Mouse (Mus musculus) lung, embryonic 15.5 days (tissue): Measurements from ENCODE around the gene Traf6. TPM values are rescaled to one million over a fixed set of nuclear protein-coding genes. Genes with fewer than 3 reads are reported as not detected.

Source experiments
- ATAC-seq: fragments of 200-750 bp; cut with Nextera tagmentation; 2 replicates; pipeline ENCODE4 v1.8.0; 2017; ENCODE audit warnings: moderate number of reproducible peaks, borderline replicate concordance; ENCODE audit not compliant: low FRiP score, low TSS enrichment; ENCODE audit errors: extremely low read depth
- H3K27ac ChIP-seq: fragments of 300-500 bp; sonication (generic); 2 replicates; pipeline ENCODE4 v1.5.1; 2015; ENCODE audit warnings: moderate library complexity, mild to moderate bottlenecking, inconsistent platforms
- H3K27me3 ChIP-seq: fragments of 300-500 bp; sonication (generic); 2 replicates; pipeline ENCODE4 v1.6.1; 2015; ENCODE audit warnings: inconsistent platforms
- H3K36me3 ChIP-seq: fragments of 300-500 bp; sonication (generic); 2 replicates; pipeline ENCODE4 v1.6.1; 2015; ENCODE audit warnings: inconsistent platforms
- H3K4me1 ChIP-seq: fragments of 300-500 bp; sonication (generic); 2 replicates; pipeline ENCODE4 v1.6.1; 2015; ENCODE audit warnings: inconsistent platforms
- H3K4me2 ChIP-seq: fragments of 300-500 bp; sonication (generic); 2 replicates; pipeline ENCODE4 v1.6.1; 2015; ENCODE audit warnings: inconsistent platforms, mild to moderate bottlenecking, moderate library complexity
- H3K4me3 ChIP-seq: fragments of 300-500 bp; sonication (generic); 2 replicates; pipeline ENCODE4 v1.5.1; 2015; ENCODE audit warnings: mild to moderate bottlenecking, inconsistent platforms
- H3K9ac ChIP-seq: fragments of 300-500 bp; sonication (generic); 2 replicates; pipeline ENCODE4 v1.6.1; 2015; ENCODE audit warnings: inconsistent platforms
- H3K9me3 ChIP-seq: fragments of 300-500 bp; sonication (generic); 2 replicates; pipeline ENCODE4 v1.6.1; 2016; ENCODE audit warnings: inconsistent platforms
- WGBS: fragments of 180-500 bp; shearing (Covaris S2); methylation state at CpG from one replicate; pipeline ENCODE4 v1.1.7; 2015; 5-methylcytosine and 5-hydroxymethylcytosine counted together
- polyA plus RNA-seq: library from polyadenylated mRNA; unstranded; fragments of >200 nt; fragmentation: Nextera tagmentation; extraction: Ambion mirVana; gene quantifications from 2 replicates; pipeline ENCODE4 v1.2.1, GENCODE M21; 2015

Gene Traf6
- polyA plus RNA-seq, 1 experiment from 2014 or later: 9.8 TPM

DNA sequence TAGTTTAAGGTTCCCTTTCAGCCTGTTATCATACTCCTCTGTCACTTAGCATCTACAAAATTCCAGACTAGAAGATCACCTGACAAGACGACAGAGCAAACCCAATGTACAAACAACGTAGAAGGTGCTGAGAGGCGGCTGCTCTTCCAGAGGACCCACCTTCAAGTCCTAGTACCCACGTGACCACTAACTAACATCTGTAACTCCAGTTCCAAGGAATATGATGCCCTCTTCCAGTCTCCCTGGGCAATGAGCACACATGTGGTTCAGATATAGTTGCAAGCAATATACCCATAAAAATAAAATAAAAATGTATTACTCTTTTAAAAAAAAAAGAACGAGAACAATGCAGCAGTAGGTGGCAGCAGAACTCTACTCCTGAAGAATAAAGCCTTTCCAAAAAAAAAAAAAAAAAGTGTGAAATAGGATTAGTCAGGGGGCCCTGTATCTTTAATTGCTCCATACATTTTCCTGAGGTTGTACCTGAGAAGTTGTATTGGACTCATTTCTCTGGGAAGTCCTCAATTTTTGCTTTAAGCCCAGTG lies 27.8 kb downstream of the Traf6 start:
- Histone ChIP-seq H3K36me3 (no peaks in the 10 kb centered on the region), H3K9ac (no peak overlapping the region), H3K27ac (no peak overlapping the region), H3K4me2 (no peak overlapping the region), H3K27me3 (no peaks in the 10 kb centered on the region), H3K9me3 (no peaks in the 10 kb centered on the region), H3K4me3 (no peak overlapping the region), H3K4me1 (0 out of 2 replicates have a peak, but pooled peaks cover 4% of the 10 kb centered on the region)
- 38% methylated on average over 5 of the region's 5 CpGs for WGBS
- ATAC-seq: no peak

DNA sequence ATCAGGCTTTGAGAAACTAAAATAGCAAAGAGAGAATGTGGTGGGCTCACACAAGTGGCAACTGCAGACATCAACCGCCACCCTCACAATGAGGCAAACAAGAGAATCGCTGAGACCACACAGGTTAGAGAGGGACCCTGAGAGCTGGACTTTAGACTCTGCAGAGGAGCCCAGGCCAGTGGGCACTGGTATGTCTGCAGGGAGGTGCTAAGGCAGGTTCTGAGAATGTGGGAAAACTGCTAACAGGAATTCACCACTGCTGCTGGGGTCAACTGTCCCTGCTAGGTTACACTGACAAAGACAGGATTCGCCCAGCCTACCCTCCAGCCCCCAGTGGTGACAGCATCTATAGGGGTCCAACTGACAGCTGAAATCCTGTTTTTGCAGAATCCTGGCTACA lies 33.4 kb downstream of the Traf6 start:
- ATAC-seq: no peak
- peaks cover 5% of the 10 kb centered on the region; the same call in 1 of the 2 replicates for H3K4me1 ChIP-seq
- no peaks in the 10 kb centered on the region for H3K9me3 ChIP-seq
- H3K27ac ChIP-seq: no peak overlapping the region
- WGBS: 92% methylated on average over 3 of the region's 3 CpGs
- H3K4me2 ChIP-seq: no peak overlapping the region
- H3K27me3 ChIP-seq: no peaks in the 10 kb centered on the region
- no peak overlapping the region for H3K9ac ChIP-seq
- no peak overlapping the region for H3K4me3 ChIP-seq
- peaks cover 4% of the 10 kb centered on the region for H3K36me3 ChIP-seq

DNA sequence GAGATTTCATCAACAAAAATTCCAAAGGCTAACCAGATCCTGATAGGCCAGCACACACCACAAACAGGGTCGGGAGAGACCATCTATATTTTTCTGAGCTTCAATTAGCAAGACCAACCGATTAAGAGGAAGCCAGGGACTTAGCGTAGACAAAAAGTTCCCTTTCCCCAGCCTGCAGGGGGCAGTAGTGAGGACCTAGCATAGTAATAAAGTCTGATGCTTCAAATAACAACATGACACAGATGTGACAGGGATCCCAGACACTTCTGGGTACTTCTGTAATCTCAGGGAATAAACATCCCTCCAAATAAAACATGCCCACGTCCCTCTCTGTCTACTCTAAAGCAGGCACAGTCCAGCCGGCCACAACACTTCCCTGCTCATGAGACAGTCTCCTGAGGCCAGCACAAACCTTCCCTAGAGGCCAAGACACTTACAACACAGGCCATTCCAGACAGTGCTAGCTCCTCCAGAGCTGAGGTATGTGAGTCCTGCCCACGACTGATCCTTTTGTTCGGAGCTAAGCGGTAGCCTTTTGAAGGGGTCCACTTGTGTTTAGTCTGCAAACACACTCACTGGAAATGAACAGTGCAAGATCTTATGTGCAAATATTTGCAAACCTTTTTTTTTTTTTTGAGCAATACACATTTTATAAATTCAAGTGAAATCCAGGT lies 37.6 kb downstream of the Traf6 start:
- H3K36me3 ChIP-seq: peaks cover 17% of the 10 kb centered on the region
- H3K9me3 ChIP-seq: no peaks in the 10 kb centered on the region
- ATAC-seq: peak; percentile 84
- peaks cover 9% of the 10 kb centered on the region; the same call in 1 of the 2 replicates for H3K4me1 ChIP-seq
- 50% methylated on average over 8 of the region's 8 CpGs for WGBS
- no peak overlapping the region for H3K9ac ChIP-seq
- no peaks in the 10 kb centered on the region for H3K27me3 ChIP-seq
- peak overlapping the region; percentile 61 for H3K27ac ChIP-seq
- no peak overlapping the region for H3K4me3 ChIP-seq
- no peak overlapping the region for H3K4me2 ChIP-seq

- Histone ChIP-seq H3K4me2 (no peak overlapping the region), H3K27me3 (no peaks in the 10 kb centered on the region), H3K4me1 (peaks cover 12% of the 10 kb centered on the region), H3K4me3 (no peak overlapping the region), H3K9ac (no peak overlapping the region), H3K27ac (0 out of 2 replicates have a peak overlapping the region, but pooled peaks have one; percentile 61), H3K9me3 (no peaks in the 10 kb centered on the region), H3K36me3 (peaks cover 17% of the 10 kb centered on the region)
- no peak for ATAC-seq
- WGBS: 89% methylated on average over 13 of the region's 13 CpGs
Measured at GRCm38 (mm10) chr2:101717162-101717561, 38.9 kb downstream of the Traf6 start.

DNA sequence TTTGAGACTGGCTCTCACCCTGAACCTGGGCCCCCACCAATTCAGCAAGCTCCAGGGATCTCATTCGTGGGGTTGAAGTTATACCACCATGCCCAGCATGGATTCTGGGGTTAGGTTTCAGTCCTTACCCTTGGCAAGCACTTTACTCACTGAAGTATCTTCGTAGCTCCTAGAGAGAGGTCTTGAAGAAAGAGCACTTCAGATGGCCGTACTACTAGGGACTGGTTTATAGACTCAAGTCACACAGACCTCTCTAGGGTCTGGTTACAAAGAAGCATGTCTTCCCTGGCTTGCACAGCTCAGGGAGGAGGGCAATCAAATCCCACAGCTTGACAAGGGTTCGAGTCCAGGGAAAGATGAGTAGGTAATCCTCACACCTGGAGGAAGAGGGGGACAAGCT lies 43.6 kb downstream of the Traf6 start:
- 65% methylated on average over 4 of the region's 4 CpGs for WGBS
- Histone ChIP-seq H3K36me3 (peaks cover 14% of the 10 kb centered on the region), H3K9ac (no peak overlapping the region), H3K9me3 (no peaks in the 10 kb centered on the region), H3K4me2 (no peak overlapping the region), H3K27me3 (no peaks in the 10 kb centered on the region), H3K4me1 (peaks cover 21% of the 10 kb centered on the region), H3K27ac (peak overlapping the region; percentile 60; the same call in 1 of the 2 replicates), H3K4me3 (no peak overlapping the region)
- ATAC-seq: 0 out of 2 replicates have a peak, but pooled peaks have one; percentile 25

GRCm38 (mm10) chr2:101722370-101723332 lies 44.4 kb downstream of the Traf6 start:
- Histone ChIP-seq H3K27me3 (no peaks in the 10 kb centered on the region), H3K9me3 (no peaks in the 10 kb centered on the region), H3K4me2 (no peak overlapping the region), H3K9ac (no peak overlapping the region), H3K4me1 (peaks cover 16% of the 10 kb centered on the region), H3K4me3 (no peak overlapping the region), H3K36me3 (peaks cover 10% of the 10 kb centered on the region), H3K27ac (peak overlapping the region; percentile 60)
- ATAC-seq: peak; percentile 25; the same call in 1 of the 2 replicates
- WGBS: 48% methylated on average over 8 of the region's 8 CpGs

DNA sequence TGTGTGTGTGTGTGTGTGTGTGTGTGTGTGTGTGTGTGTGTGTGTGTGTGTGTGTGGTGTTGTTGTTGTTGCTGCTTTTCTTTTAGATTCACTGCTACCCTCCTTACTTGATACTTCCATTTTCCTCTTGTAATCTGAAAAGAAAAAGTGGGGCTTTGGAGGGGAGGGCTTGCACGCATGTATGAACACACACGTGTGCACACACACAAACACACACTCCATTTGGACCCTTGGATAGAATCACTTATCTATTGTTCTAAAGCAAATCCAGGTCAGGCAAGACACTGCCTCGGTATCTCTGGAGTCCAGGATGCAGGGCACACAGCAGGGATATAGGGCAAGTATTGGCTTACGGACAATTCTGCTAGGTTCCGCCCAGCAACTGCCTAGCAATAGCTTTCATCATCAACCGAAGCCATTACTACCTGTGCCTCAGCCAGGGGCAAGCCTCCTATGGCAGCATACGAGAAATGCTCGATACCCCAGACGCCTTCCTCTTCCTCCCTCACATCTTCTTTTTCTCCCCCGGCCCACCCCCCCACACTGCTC lies 45.2 kb downstream of the Traf6 start:
- no peaks in the 10 kb centered on the region for H3K9me3 ChIP-seq
- H3K4me2 ChIP-seq: no peak overlapping the region
- no peak overlapping the region for H3K9ac ChIP-seq
- H3K27me3 ChIP-seq: no peaks in the 10 kb centered on the region
- peak overlapping the region; percentile 60; the same call in 1 of the 2 replicates for H3K27ac ChIP-seq
- 69% methylated on average over 10 of the region's 10 CpGs for WGBS
- no peak overlapping the region for H3K4me3 ChIP-seq
- H3K4me1 ChIP-seq: peaks cover 16% of the 10 kb centered on the region
- peaks cover 17% of the 10 kb centered on the region for H3K36me3 ChIP-seq
- ATAC-seq: no peak

- ATAC-seq: no peak
- no peak overlapping the region for H3K4me2 ChIP-seq
Measured at GRCm38 (mm10) chr2:101727787-101728186, 49.6 kb downstream of the Traf6 start.

GRCm38 (mm10) chr2:101729472-101729871 lies 51.2 kb downstream of the Traf6 start:
- Histone ChIP-seq H3K4me1 (peaks cover 8% of the 10 kb centered on the region), H3K9ac (no peak overlapping the region), H3K27ac (no peak overlapping the region), H3K9me3 (no peaks in the 10 kb centered on the region), H3K36me3 (peaks cover 47% of the 10 kb centered on the region), H3K27me3 (no peaks in the 10 kb centered on the region), H3K4me2 (no peak overlapping the region), H3K4me3 (no peak overlapping the region)
- no peak for ATAC-seq
- 50% methylated on average over 1 of the region's 1 CpGs for WGBS

More at GRCm38 (mm10) chr2:101727787-101728186, 49.6 kb downstream of the Traf6 start:
- peaks cover 39% of the 10 kb centered on the region for H3K36me3 ChIP-seq
- H3K27me3 ChIP-seq: no peaks in the 10 kb centered on the region
- peaks cover 14% of the 10 kb centered on the region for H3K4me1 ChIP-seq
- no peak overlapping the region for H3K27ac ChIP-seq
- H3K4me3 ChIP-seq: no peak overlapping the region
- no peaks in the 10 kb centered on the region for H3K9me3 ChIP-seq
- no peak overlapping the region for H3K9ac ChIP-seq

GRCm38 (mm10) chr2:101730972-101731371 lies 52.7 kb downstream of the Traf6 start:
- peaks cover 8% of the 10 kb centered on the region for H3K4me1 ChIP-seq
- no peak overlapping the region for H3K9ac ChIP-seq
- H3K27ac ChIP-seq: no peak overlapping the region
- H3K27me3 ChIP-seq: no peaks in the 10 kb centered on the region
- no peak overlapping the region for H3K4me3 ChIP-seq
- H3K36me3 ChIP-seq: peaks cover 49% of the 10 kb centered on the region
- H3K4me2 ChIP-seq: no peak overlapping the region
- no peak for ATAC-seq
- no peaks in the 10 kb centered on the region for H3K9me3 ChIP-seq

GRCm38 (mm10) chr2:101732777-101733210 lies 54.6 kb downstream of the Traf6 start:
- Histone ChIP-seq H3K36me3 (peaks cover 45% of the 10 kb centered on the region), H3K4me3 (no peak overlapping the region), H3K4me2 (no peak overlapping the region), H3K27me3 (no peaks in the 10 kb centered on the region), H3K9ac (no peak overlapping the region), H3K4me1 (peaks cover 8% of the 10 kb centered on the region), H3K9me3 (no peaks in the 10 kb centered on the region), H3K27ac (no peak overlapping the region)
- WGBS: 88% methylated on average over 10 of the region's 10 CpGs
- ATAC-seq: no peak
